Mouse (Mus musculus) kidney, adult 11 months (tissue): ENCODE results near the gene Vsig2.

ENCODE experiments used
- DNase-seq: peaks from one replicate; pipeline ENCODE4 v3.0.0; 2022

Vsig2 gene

GRCm38 (mm10) chr9:37567454-37567853 is 28.4 kb downstream of the Vsig2 start:
- DNase-seq: no peak

DNA sequence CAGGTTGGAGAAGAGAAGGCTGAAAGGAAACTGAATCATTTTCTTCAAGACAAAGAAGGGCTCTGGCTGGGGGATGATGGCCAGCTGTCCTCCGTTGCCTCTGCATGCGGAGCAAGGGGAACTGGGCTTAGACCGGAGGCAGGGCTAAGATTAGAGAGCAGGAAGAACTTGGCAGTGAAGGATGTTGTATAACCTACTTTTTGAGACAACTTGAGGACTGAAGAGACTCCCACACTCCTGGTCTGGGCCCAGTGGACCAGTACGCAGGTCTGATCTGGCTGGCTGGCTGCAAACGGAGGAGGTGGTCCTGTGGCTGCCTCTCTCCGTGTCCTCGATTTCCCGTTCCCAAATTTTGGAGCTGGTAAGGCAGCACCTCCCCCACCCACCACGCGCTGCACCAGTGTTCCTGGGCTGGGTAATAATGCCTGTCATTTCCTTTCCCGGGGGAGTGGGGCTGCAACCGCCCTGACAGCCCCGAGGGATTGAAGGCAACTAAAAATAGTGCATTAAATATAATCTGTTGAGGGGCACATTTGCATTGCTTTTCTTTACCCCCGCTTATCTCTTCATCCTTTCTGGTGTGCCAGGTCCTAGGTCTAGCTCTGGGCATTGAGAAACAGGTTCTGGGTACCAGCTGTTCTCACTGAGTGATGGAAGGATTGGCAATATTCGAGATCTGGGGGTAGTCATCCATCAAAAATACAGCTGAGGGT is 29.0 kb downstream of the Vsig2 start:
- peak; percentile 16 for DNase-seq

- peak; percentile 33 for DNase-seq
Observed at GRCm38 (mm10) chr9:37568605-37569214, 29.7 kb downstream of the Vsig2 start.

- peak; percentile 6 for DNase-seq
Observed at GRCm38 (mm10) chr9:37569231-37569835, 30.3 kb downstream of the Vsig2 start.

GRCm38 (mm10) chr9:37572204-37572876 is 33.3 kb downstream of the Vsig2 start:
- DNase-seq: no peak

DNA sequence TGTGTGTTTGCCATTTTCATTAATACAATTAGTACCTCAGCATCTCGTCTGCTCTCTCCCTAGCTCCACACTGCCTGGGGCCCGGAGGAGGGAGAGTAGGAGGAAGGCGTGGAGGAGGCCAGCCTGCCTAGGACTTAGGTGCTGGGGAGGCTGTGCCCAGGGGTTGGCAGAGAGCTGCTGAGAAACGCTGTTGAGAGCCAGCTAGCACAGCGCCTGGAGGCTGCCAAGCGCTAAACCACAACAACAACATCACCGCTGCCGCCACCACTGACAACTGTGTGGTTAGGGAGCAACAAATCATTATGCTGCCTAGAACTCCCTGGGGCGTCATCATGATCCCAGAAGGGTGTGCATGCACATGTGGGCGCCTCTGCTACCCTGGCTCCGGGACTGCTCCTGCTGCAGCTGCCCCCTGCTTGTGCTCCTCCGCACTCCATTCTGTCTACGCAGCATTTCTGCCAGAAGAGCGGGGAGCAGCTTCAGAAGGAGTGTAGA is 37.4 kb downstream of the Vsig2 start:
- no peak for DNase-seq

- DNase-seq: no peak
Observed at GRCm38 (mm10) chr9:37583594-37583993, 44.5 kb downstream of the Vsig2 start.

- no peak for DNase-seq
Observed at GRCm38 (mm10) chr9:37586718-37587117, 47.7 kb downstream of the Vsig2 start.

DNA sequence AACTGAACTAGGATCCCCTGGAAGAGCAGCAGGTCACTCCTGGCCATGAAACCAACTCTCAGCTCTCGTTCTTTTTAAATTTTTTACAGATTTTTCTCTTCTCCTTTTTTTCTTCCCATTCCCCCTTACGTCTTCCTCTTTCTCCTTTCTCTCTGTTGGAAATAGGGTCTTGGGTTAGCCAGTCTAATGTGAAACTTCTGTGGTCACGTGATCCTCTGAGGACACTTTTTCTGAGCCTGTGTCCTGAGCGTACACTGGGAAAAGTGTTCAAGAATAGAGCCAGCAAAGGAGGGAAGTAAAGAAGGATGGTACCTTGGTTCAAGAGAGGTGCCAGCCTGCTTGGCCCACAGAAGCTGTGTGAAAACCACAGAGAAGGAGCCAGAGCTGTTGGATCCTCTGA is 51.3 kb downstream of the Vsig2 start:
- DNase-seq: no peak

DNA sequence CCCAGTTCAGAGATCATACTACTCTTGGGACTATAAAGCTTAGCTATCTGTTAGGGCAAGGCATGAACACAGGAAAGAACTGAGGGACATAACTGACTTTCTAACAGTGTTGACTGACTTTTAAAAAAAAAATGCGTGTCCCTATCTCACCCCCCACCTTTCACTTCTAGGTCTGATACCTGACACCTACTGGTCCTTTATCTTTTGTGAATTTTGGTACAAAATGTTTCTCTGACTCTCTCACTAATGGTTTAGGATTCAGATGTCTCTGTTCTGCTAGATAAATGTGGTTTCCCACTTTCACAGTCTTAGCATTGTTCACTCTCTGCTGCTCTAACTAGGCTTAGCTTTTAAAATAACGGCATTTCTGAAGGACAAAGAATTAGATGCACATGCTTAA is 53.0 kb downstream of the Vsig2 start:
- DNase-seq: no peak

- no peak for DNase-seq
Observed at GRCm38 (mm10) chr9:37592633-37593032, 53.6 kb downstream of the Vsig2 start.

DNA sequence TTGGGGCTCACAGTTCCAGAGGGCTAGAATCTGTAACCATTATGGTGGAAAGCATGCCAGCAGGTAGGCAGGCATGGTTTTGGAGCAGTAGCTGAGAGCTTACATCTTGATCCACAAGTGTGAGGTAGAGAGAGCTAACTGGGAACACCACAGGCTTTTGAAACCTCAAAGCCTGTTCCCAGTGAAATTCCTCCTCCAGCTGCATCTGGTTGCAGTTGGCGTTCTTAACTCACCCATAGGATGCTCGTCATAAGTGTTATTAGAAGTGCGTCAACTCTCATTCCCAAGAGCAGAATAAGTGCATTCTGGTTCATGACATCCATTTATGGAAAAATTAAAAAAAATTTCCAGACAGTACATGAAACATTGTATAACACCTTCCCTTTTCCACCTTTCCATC is 54.6 kb downstream of the Vsig2 start:
- no peak for DNase-seq
